Mouse (Mus musculus) liver, embryonic 18 days (tissue): ENCODE results near the gene Slc25a47. TPM values are rescaled to one million over a fixed set of nuclear protein-coding genes. Genes with fewer than 3 reads are reported as not detected.

Experiments
- polyA plus RNA-seq: library from polyadenylated mRNA; depleted of rRNA; stranded (reverse); fragments of >200 nt; gene quantifications from 2 replicates; pipeline ENCODE4 v1.2.3, GENCODE M21; 2012; rRNA removed

Slc25a47 gene
- polyA plus RNA-seq = 90.3 and 111 TPM in 2 replicates

DNA sequence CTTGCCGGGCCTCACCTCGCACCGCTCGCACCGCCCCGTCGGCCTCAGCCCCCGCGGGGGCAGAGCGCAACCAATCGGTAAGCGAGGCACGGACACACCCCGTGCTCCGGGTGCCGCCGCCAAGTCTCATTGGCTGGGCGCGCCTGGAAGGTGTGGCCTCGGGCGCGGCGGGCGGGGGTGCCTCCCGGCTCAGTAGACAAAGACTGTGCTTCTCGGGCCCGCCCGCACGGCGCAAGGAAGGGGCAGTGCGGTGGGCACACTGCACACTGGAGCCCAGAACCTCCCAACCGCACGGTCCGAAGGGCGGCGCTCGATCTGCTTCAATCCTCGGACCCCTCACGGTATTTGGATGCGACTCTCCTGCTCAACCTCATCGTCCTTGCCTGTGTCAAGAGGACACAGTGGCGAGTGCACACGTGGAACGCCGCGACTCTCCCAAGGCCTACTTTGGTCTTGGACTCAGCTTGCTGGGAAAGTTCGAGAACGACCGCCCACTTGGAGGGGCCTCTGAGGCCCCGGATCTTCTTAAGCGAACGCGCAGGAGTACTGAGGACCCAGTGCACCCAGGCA is at the start of gene Slc25a47, which contains the start of gene Slc25a29:
TSS of gene Slc25a47 (plus strand) at position 207 of the 570 bp plus-strand sequence.
TSS of gene Slc25a29 (minus strand) at position 44 of the 570 bp plus-strand sequence.

DNA sequence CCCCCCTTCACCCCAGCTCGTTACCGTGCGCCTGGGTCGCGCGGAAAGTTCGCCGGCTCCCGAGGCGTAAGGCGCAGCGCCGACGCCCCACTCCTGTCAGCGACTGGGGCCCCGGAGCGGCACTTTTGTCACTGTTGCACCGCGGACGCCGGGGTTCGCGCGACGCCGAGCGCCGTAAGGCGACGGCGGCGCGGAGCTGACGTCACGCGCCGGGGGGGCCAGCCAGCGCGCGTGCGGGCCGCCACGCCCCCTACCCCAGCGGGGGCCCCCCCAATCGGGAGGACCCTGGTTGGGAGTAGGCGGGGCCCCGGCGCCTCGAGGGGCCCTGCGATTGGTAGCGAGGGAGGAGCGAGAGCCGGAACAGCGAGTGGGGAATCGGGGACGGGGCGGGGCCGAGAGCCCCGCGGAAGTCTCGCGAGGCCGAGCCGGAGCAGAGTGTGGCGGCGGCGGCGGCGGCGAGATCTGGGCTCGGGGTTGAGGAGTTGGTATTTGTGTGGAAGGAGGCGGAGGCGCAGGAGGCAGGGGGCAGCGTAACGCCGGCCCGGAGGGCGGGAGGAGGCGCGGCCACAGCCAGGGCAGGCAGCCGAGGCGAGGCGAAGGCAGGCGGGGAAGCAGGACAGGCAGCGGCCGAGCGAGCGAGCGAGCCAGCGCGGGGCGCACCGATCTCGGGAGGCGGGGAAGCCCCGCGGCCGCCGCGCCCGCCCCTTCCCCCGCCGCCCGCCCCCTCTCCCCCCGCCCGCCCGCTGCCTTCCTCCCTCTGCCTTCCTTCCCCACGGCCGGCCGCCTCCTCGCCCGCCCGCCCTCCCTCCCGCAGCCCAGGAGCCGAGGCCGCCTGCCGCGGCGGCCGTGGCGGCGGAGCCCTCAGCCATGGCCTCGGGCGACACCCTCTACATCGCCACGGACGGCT is 43.0 kb upstream of the Slc25a47 start, which contains the start of gene Yy1:
TSS of gene Yy1 (plus strand) at position 428 of the 907 bp plus-strand sequence.

DNA sequence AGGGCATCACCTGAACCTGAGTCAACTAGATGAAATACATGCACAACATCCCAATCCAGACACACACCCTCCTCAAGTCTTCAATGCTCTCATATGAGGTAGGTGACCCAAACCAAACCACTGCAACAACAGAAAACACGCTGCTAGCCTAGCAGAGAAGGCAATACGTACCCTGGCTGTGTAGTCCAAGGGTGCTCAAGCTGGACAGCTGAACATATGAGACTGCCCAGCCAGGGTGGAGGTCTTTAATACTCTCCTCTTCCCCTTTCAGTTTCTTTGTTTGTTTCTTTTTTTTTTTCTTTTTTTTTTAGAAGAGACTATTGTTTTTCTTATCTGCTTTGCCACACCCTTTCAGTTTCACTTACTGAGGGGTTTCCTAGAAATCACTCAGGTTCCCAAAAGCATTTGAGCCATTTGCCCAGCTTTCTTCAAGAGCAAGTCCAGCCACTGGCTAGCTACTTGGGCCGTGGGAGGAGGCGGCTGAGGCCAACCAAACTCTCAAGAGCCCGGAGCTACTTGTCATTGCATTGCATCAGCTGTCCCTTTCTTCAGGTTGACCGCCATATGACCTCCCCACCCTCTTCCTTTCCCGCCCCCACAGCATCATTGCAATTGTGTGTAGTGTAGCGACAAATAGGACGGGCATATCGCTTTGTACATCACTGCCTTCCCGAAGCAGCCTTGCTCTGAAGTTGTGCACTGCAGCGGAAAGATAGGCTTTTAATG is 57.3 kb downstream of the Slc25a47 start, which contains the start of gene Wdr25:
TSS of gene Wdr25 (plus strand) at position 643 of the 726 bp plus-strand sequence.

DNA sequence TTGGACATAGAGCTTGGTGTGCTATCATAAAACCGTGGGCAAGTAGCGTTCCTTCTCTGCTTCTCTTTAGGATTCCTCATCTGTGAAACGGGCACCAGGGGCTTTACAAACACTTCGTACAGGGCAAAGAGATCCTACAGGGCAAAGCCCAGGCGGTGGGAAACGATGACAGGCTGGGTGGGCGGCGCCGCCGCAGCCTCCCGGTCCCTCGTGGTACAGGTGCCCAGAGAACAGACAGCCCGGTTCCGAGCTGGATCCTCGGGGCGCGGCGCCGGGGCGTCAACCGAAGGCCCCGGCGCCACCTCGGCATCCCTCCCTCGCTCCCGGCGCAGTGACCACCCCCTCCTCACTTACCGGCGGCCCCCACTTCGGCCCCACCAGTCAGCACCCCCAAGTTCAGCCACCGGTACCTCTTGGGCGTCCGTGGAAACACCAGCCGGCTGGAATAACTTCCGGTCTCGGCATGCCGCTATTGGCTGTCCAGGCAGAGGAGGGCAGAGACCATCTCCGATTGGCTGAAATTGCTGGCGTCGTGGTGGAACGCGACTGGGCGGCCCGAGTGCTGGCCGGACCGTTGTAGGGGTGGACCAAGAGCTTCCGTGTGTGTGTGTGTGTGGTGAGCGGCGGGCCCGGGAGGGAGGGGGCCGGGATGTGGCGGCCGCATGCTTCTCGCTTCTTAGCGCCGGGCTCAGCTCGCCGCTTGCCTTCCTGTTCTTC is 58.0 kb downstream of the Slc25a47 start, which contains the start of gene Wars:
TSS of gene Wars (minus strand) at position 460 of the 717 bp plus-strand sequence.

Other genes with a start within 250 kb of the Slc25a47 start
- 0.08 and 0.12 TPM in 2 replicates for gene Degs2, start 133.7 kb upstream of the Slc25a47 start, polyA plus RNA-seq
- gene Yy1, start 43.1 kb upstream of the Slc25a47 start, polyA plus RNA-seq = 8.7 and 11.1 TPM in 2 replicates
- 2.8 TPM in 2 replicates for gene Slc25a29, start 163 bp upstream of the Slc25a47 start, polyA plus RNA-seq
- 2.9 and 3.7 TPM in 2 replicates for gene Wdr25, start 57.6 kb downstream of the Slc25a47 start, polyA plus RNA-seq
- gene Wars, start 58.1 kb downstream of the Slc25a47 start, polyA plus RNA-seq = 15.0 and 15.5 TPM in 2 replicates
- 0.66 and 0.79 TPM in 2 replicates for gene Begain, start 232.2 kb downstream of the Slc25a47 start, polyA plus RNA-seq